Mouse (Mus musculus): ENCODE results near the gene Znhit1.

Gene Znhit1

DNA sequence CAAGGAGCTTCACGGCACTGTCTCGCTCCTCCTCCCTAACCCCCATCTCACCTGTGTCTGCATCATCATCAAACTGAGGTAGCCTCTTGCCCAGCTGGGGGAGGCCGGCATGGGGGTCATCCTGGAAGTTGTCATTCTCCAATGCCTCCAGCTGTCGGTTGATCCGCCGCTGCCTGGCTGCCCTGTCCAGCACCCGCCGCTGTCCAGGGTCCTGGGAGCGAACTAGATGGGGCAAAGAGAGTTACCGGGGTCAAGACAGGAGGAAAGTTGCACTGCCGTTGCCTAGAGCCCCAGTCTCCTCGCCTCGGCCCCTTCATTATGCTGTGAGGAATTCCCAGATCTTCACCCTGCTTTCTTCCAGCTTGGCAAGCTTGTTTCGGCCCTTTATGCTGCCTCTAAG, 3.0 kb downstream of the Znhit1 start:
- DNase-seq: no peak

DNA sequence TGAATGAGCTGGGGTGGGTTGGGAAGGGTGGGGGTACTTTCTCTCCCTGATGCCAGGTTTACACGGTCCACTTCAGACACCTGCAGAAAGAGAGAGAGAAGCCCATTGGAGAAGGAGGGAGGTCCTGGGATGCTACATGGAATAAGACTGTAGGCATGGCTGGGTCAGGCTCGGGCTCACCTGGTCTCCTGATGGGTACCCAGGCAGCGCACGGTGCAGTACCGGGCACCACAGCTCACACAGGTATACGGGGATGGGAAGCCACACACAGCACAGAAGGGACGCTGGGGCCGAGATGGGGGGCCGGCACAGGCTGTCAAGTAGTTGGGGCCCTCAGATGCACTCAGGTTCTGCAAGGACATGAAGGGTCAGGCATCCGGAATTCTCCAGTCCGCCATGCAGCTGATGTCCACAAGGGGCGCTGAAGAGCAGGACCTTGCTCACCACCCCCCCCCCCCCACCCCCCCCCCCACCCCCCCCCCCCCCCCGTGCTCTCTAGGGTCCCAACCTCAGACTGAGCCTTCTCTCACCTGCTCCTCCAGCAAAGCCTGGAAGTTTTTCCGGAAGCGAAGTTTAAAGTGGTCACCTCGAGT, 5.4 kb downstream of the Znhit1 start:
- no peak for DNase-seq

DNA sequence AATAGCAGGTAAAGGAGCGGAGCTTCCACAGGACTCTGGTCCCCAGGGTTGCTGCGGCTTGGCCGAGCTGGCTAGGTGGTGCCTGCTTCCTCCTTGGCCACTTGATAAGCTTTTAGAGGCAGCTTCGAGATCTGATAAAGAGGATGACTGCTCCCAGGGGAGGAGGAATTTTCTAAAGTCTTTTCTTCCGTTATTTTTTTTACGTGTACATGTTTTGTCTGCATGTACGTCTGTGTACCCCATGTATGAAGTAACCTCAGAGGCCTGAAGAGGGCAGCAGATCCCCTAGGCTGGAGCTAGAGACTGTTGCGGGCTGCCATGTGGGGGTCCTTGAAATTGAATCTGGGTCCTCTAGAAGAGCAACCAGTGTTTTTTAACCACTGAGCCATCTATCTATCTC, 6.8 kb downstream of the Znhit1 start:
- no peak for DNase-seq

DNA sequence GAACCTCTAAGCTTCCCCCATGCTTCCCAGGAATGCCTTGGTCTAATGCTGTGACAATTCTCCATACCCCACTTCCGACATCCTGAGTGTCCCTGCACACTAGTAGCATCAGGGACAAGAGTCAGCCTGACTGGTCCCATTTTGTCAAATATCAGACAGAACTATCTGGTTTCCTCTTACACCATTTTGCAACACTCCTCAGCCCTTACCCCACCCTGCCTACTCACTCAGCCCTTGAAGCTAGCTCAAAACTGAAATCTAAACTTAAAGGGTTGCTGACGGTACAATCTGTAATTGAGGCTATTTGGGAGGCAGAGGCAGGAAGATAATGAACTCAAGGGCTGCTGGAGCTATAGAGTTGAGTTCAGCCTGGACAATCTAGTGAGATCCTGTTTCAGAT, 8.1 kb downstream of the Znhit1 start:
- DNase-seq: no peak

DNA sequence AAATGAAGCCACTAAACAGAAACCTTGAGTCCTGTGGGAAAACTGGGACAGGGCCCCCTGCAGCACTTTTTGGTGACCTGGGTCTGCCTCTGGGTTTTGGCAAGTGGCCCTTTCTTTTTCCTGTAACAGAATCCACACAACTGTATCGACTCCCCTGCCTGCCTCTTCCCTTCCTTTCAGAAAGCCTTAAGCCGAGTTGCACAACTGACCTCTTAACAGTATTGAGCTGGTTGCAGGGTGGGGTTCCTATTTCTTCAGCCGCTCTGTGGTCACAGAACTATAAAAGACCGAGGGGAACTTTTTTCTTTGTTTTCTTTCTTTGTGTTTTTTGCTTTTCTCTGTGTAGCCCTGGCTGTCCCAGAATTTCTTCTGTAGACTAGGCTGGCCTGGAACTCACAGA, 10.1 kb downstream of the Znhit1 start:
- DNase-seq: no peak

DNA sequence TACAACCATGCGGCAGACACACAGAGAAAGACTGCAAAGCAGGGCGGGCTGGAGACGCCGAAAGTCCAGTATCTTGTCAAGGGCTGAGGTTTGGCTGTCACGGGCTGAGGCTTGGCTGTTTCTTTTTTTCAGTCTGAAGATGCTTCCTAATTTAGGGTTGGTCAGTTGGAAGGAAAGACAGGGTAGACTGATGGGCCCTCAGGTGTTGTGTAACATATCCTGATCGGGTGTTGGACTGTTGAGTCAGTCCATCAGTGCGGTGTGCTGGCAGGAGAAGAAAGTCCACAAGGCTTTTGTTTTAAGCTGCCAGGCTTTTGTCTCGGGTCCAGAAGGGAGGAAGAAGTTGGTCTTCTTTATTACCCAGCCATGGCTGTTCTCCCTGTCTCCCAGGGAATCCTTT, 14.2 kb downstream of the Znhit1 start:
- DNase-seq: no peak

DNA sequence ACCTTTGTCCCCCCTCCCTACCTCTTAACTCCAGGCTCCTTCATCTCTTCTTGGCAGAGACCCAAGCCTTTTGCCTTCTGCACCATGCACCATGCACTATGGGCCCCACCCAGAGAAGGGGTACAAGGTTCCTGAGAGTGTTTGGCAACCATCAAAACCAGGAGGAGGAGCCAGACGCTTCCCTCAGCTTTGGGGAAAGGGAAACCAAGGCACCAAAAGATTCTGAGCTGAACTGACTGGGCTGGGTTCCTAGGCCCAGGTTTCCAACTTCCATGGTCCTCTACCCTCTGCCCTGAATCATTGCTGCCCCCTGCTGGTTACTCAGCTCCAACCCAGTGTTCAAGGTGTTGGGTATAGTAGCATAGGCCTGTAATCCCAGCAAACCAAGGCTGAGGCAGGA, 17.1 kb downstream of the Znhit1 start:
- DNase-seq: peak; percentile 51

DNA sequence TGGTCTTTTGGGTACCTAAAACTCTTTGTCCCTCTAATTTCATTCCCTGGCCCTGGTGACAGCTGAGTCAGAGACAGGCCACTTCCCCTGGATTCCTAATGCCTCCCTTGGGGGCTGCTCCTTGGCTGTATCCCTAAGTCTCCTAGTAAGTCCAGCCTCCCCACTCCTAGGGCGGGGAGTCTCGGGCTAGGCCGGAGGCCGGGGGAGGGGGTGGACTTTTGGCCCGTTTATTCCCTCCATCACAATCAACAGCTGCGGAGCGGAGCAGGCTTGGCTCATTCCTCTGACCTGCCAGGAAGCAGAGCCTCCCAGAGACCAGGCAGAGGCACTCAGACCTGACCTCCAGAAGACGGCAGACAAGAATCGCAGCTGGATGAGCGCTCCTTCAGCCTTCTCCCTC, 20.2 kb downstream of the Znhit1 start:
- DNase-seq: no peak

GRCm38 (mm10) chr5:136966861-136967455, 20.9 kb downstream of the Znhit1 start:
- no peak for DNase-seq

- no peak for DNase-seq
These were observed 21.5 kb downstream of the Znhit1 start, which contains the start of gene Cldn15 for GRCm38 (mm10) chr5:136966331-136966730. Gene Cldn15, plus strand, starts transcription at chr5:136966616.

DNA sequence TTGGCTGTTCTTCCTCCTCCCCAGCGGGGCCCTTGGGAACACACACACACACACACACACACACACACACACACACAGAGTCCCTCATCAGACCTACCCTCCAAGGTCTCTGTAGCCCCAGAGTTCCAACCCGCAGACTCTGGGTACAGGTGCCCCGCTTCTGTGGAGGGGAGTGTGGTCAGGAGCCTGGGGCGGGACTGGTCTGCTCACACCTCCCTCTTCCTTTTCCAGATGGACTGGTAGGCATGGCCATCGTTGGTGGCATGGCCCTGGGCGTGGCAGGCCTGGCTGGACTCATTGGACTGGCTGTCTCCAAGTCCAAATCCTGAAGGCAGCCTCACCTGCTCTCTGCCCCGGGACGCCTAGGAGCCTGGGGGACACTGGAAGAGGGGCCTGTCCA, 22.1 kb downstream of the Znhit1 start:
- no peak for DNase-seq

- DNase-seq: no peak
These were observed 22.6 kb downstream of the Znhit1 start for GRCm38 (mm10) chr5:136965210-136965609.

GRCm38 (mm10) chr5:136962966-136963540, 24.8 kb downstream of the Znhit1 start:
- no peak for DNase-seq

DNA sequence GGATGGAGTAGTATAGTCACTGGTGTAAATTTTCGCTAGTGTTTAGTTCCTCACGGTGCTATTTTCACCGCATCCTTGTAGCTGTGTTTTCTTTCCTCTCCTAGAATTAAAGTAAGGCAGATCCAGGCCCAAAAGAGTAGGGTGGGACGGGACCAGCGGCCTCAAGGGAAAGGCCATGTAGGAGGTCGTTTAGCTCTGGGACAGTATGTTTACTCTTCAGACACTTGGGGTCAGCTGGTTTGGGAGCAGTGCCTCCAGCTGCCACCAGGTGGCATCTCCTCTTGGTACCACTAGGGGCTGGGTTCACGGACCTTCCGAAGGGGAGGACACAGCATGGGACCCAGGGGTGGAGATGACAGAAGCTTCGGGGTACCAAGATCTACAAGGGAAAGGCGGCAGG, 25.3 kb downstream of the Znhit1 start:
- peak; percentile 75 for DNase-seq

DNA sequence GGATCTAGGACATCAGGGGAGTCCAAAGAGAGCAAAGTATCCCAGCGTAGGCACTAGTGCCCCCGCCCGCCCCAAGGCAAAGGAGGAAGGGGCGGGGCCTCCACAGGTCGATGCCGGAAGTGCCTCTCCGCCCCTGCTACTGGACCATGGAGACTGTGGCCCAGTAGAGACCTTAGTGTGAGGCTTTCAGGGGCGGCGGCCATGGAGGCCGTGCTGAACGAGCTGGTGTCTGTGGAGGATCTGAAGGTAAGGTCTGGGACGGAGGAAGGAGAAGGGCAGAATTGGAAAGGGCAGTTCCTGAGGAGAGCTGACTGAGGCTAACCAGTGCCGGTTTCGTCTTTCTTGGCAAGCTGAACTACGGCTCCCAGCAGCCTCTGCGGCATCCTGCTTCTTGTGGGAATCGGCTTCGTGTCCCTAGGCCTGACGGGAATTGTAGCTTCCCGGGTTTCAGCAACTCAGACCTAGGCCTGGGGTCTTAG, 25.8 kb downstream of the Znhit1 start:
- peak; percentile 93 for DNase-seq

- DNase-seq: no peak
These were observed 26.4 kb downstream of the Znhit1 start for GRCm38 (mm10) chr5:136961334-136961982.

- DNase-seq: no peak
These were observed 27.8 kb downstream of the Znhit1 start for GRCm38 (mm10) chr5:136960053-136960452.

DNA sequence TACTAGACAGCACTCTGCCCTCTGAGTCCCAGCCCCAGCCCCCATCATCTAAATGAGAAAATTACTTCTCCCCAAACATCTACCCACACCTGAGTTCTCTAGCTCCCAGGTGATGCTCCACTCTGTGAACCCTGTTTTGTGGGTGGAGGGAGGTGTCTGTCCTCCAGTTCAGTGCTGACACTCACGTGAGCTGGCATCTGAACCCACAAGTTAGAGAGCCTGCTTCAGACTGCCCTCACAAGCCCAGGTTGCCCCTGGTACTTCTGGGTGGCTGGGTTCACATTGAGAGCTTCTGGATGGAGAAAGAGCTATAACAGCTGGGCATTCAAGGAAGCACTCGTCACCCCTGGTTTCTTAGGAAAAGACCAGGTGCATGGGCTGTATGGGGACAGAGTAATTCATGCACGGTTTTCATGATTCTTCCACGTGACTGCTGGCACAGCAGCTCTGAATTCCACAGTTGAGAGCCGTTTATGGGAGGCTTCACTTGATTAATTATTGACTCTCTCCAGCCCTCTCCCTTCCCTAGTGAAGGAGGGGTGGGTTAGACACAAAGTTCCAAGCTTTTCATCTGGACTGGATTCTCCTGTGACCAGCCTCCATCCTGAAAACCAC, 28.7 kb downstream of the Znhit1 start:
- DNase-seq: no peak

- no peak for DNase-seq
These were observed 30.6 kb downstream of the Znhit1 start for GRCm38 (mm10) chr5:136957250-136957649.

GRCm38 (mm10) chr5:136955622-136956021, 32.2 kb downstream of the Znhit1 start:
- DNase-seq: no peak

GRCm38 (mm10) chr5:136953440-136953951, 34.3 kb downstream of the Znhit1 start:
- no peak for DNase-seq

DNA sequence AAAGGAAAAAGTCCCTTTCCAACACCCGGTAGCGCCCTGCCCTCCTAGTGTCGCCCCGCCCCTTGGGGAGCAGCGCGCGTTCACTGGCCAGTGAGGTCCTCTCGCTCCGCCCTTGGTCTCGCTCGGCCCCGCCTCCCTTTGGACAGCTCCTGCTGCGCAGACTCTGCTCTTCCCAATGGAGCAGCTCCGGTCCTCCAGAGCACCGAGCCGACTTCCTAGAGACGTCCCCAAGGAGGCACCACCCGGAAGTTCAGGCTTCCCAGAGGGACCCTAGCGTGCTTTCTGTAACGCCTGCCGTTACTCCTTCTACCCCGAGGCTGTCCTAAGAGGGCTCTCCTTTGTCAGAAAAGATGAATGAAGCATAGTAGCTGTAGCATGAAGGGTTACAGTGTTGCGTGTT, 34.8 kb downstream of the Znhit1 start, which contains the start of gene Fis1:
Fis1 (plus strand) TSS at position 261 of the 400 bp plus-strand sequence.
- DNase-seq: peak; percentile 97

DNA sequence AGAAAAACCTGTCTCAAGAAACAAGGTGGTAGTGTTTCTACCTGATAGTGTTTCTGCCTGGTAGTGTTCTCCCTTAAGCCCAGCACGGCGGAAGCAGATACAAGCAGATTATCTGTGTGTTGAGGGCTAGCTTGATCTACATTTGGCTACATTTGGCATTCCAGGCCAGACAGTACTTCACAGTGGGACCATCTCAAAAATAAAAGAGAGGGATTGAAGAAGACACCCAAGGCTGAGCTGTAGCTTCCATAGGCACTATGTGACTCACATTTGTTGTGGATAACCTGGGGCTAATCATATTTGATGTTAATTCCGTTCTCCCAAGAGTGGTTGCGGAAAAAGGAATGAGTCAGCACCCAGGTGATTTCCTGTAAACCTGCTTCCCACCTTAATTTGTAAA, 35.7 kb downstream of the Znhit1 start:
- no peak for DNase-seq
